8 mouse cellular contexts compared by ENCODE assay signal in genomic region chr19:57003460-57003810, GRCm38 (mm10). TPM values are rescaled to one million over a fixed set of nuclear protein-coding genes. Genes with fewer than 3 reads are reported as not detected.
DNase-seq lines count a peak whose midpoint lies in the region; ATAC-seq lines count a peak whose summit lies in the region.

No protein-coding gene starts in this region.

- no peaks in the 10 kb centered on the region for H3K36me3 ChIP-seq in forebrain, embryonic 13.5 days (ENCODE audit: poor library complexity, severe bottlenecking)
- no peaks in the 10 kb centered on the region for H3K36me3 ChIP-seq in forebrain, embryonic 15.5 days
- H3K36me3 ChIP-seq in limb, embryonic 12.5 days, result no peaks in the 10 kb centered on the region
- no peaks in the 10 kb centered on the region for H3K36me3 ChIP-seq in stomach, embryonic 16.5 days (ENCODE audit: control insufficient read depth, insufficient read depth, low read length)

- H3K27ac ChIP-seq in forebrain, embryonic 13.5 days, result no peak overlapping the region
- no peak overlapping the region for H3K27ac ChIP-seq in forebrain, embryonic 15.5 days (replicated peaks)
- H3K27ac ChIP-seq in limb, embryonic 12.5 days, result no peak overlapping the region
- peak overlapping the region; percentile 23 for H3K27ac ChIP-seq in stomach, embryonic 16.5 days (ENCODE audit: low read length)

- H3K9ac ChIP-seq in forebrain, embryonic 13.5 days, result no peak overlapping the region
- H3K9ac ChIP-seq in forebrain, embryonic 15.5 days (replicated peaks), result no peak overlapping the region
- no peak overlapping the region for H3K9ac ChIP-seq in limb, embryonic 12.5 days (replicated peaks)
- no peak overlapping the region for H3K9ac ChIP-seq in stomach, embryonic 16.5 days (ENCODE audit: low read length)

- no peak for ATAC-seq in forebrain, embryonic 13.5 days
- no peak for ATAC-seq in forebrain, embryonic 15.5 days (replicated peaks)
- ATAC-seq in limb, embryonic 12.5 days (ENCODE audit: insufficient number of reproducible peaks, insufficient read depth, low FRiP score, low TSS enrichment, low read depth), result no peak
- no peak for ATAC-seq in stomach, embryonic 16.5 days (ENCODE audit: insufficient read depth, low FRiP score)

- H3K4me2 ChIP-seq in forebrain, embryonic 13.5 days, result peak overlapping the region; percentile 10; the same call in 1 of the 2 replicates
- H3K4me2 ChIP-seq in forebrain, embryonic 15.5 days (replicated peaks), result no peak overlapping the region
- peak overlapping the region; percentile 1; the same call in 1 of the 2 replicates for H3K4me2 ChIP-seq in limb, embryonic 12.5 days
- H3K4me2 ChIP-seq in stomach, embryonic 16.5 days (ENCODE audit: low read depth, low read length), result peak overlapping the region; percentile 16; the same call in 1 of the 2 replicates

- peaks cover 24% of the 10 kb centered on the region for H3K27me3 ChIP-seq in forebrain, embryonic 13.5 days
- peaks cover 19% of the 10 kb centered on the region; the same call in 1 of the 2 replicates for H3K27me3 ChIP-seq in forebrain, embryonic 15.5 days
- H3K27me3 ChIP-seq in limb, embryonic 12.5 days, result peaks cover 26% of the 10 kb centered on the region
- no peaks in the 10 kb centered on the region for H3K27me3 ChIP-seq in stomach, embryonic 16.5 days (ENCODE audit: control insufficient read depth, insufficient read depth, low read length)

- DNase-seq in urinary bladder, postnatal 14 days (ENCODE audit: low spot score), result peak; percentile 34
- no peak for DNase-seq in urinary bladder, postnatal 10 days (ENCODE audit: low spot score)
- no peak for DNase-seq in right cerebral cortex, adult 2 months (ENCODE audit: low spot score in 2 of 2)
- DNase-seq in T-cell, adult 2 months (ENCODE audit: low spot score), result no peak

- peaks cover 29% of the 10 kb centered on the region for H3K4me1 ChIP-seq in forebrain, embryonic 13.5 days
- H3K4me1 ChIP-seq in forebrain, embryonic 15.5 days, result peaks cover 30% of the 10 kb centered on the region
- H3K4me1 ChIP-seq in limb, embryonic 12.5 days (replicated peaks), result peaks cover 42% of the 10 kb centered on the region
- peaks cover 21% of the 10 kb centered on the region for H3K4me1 ChIP-seq in stomach, embryonic 16.5 days (ENCODE audit: control insufficient read depth, insufficient read depth, low read length)

- no peaks in the 10 kb centered on the region for H3K9me3 ChIP-seq in forebrain, embryonic 13.5 days (replicated peaks)
- no peaks in the 10 kb centered on the region for H3K9me3 ChIP-seq in forebrain, embryonic 15.5 days
- H3K9me3 ChIP-seq in limb, embryonic 12.5 days, result no peaks in the 10 kb centered on the region
- no peaks in the 10 kb centered on the region for H3K9me3 ChIP-seq in stomach, embryonic 16.5 days (replicated peaks; ENCODE audit: control insufficient read depth, low read length)

- 45% methylated on average over 7 of the region's 7 CpGs for WGBS in forebrain, embryonic 13.5 days
- WGBS in forebrain, embryonic 15.5 days, result 31% methylated on average over 7 of the region's 7 CpGs
- 20% methylated on average over 7 of the region's 7 CpGs for WGBS in limb, embryonic 12.5 days
- 41% methylated on average over 7 of the region's 7 CpGs for WGBS in stomach, embryonic 16.5 days

- H3K4me3 ChIP-seq in forebrain, embryonic 13.5 days, result no peak overlapping the region
- no peak overlapping the region for H3K4me3 ChIP-seq in forebrain, embryonic 15.5 days
- no peak overlapping the region for H3K4me3 ChIP-seq in limb, embryonic 12.5 days (replicated peaks)
- H3K4me3 ChIP-seq in stomach, embryonic 16.5 days (replicated peaks; ENCODE audit: low read length), result no peak overlapping the region

RNA-seq across cellular contexts. Expression of gene Afap1l2, which starts 4.6 kb away (rescaled TPM):
- 2.7 and 2.8 TPM in 2 replicates for polyA plus RNA-seq in forebrain, embryonic 13.5 days (2015; fragmentation: Nextera tagmentation; extraction: Ambion mirVana)
- polyA plus RNA-seq in forebrain, embryonic 15.5 days (2015; fragmentation: Nextera tagmentation; extraction: Ambion mirVana), result 5.9 and 6.8 TPM in 2 replicates
- 2.3 and 3.3 TPM in 2 replicates for polyA plus RNA-seq in limb, embryonic 12.5 days (2016; fragmentation: Nextera tagmentation; extraction: Ambion mirVana)
- 23.1 and 23.9 TPM in 2 replicates for polyA plus RNA-seq in stomach, embryonic 16.5 days (2015; fragmentation: Nextera tagmentation; extraction: Ambion mirVana)
